In the genomic region with DNA sequence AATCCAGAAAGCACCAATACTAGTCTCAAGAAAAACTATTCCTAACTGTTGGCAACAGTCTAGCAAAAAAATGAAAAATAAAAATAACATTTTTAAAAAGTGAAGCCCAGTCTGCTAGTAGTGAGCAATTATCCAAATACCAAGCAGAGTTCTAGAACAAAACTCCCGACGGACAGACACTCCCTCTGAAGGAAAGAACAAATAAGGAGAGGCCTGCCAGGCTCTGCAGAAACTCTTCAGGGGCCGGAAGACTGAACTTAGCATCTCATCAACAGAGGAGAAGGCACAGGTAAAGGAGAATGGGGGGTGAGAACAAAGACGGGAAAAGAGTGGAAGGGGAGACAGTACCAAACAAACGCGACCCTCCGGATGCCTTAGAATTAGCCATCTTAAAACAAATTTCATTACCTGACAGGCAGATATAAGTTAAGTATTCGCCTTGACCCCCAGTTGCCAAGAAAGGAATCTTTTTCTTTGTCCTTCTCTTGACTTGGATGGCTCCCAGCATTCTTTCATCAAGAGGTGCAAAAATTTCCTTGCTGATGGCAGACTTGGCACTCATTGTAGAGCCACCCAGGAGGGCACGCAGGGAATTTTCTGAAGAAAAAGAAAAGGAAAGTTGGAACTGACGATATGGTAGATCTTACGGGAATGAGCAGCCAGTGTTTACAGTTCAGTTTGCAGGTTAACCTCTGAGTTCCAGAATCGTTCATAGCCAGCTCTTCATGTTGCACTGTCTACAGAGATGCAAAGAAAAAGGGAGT, we compare ENCODE assay signal across 24 mouse cellular contexts. TPM values are rescaled to one million over a fixed set of nuclear protein-coding genes. Genes with fewer than 3 reads are reported as not detected.
A peak's percentile ranks its signal among the peaks of the same experiment; 100 is the strongest.
DNase-seq lines count a peak whose midpoint lies in the region; ATAC-seq and TF ChIP-seq lines count a peak whose summit lies in the region.
"Had no signal": no experiment of that assay in that cellular context is flagged by ENCODE, and none has a peak within 500 bp of the region (broad histone marks: within the 10 kb centered on the region; RNA-seq: fewer than 3 reads in every experiment).

No protein-coding gene starts in this region.

- no peak for TF ChIP-seq CTCF in hindbrain, postnatal 0 days (IDR thresholded peaks at IDR 0.05; ENCODE audit: low read depth)
- no peak for TF ChIP-seq CTCF in olfactory bulb, adult 2 months (IDR thresholded peaks at IDR 0.05; ENCODE audit: insufficient read depth, low read depth, low read length)

- H3K9me3 ChIP-seq in hindbrain, embryonic 14.5 days (ENCODE audit: control insufficient read depth, low read length): no peaks in the 10 kb centered on the region
- no peaks in the 10 kb centered on the region for H3K9me3 ChIP-seq in hindbrain, postnatal 0 days (ENCODE audit: low read length)
- H3K9me3 ChIP-seq in forebrain, embryonic 10.5 days: no peaks in the 10 kb centered on the region
- H3K9me3 ChIP-seq: forebrain, embryonic 13.5 days; heart, embryonic 12.5 days; limb, embryonic 13.5 days; lung, embryonic 15.5 days; neural tube, embryonic 15.5 days had no signal

- WGBS in hindbrain, embryonic 14.5 days: 84% methylated on average over 12 of the region's 12 CpGs
- 60% methylated on average over 12 of the region's 12 CpGs for WGBS in hindbrain, postnatal 0 days
- 61% methylated on average over 12 of the region's 12 CpGs for WGBS in olfactory bulb, adult 2 months
- 88% methylated on average over 12 of the region's 12 CpGs for WGBS in forebrain, embryonic 10.5 days

- no peaks in the 10 kb centered on the region for H3K36me3 ChIP-seq in hindbrain, embryonic 14.5 days (replicated peaks; ENCODE audit: control insufficient read depth, insufficient read depth)
- H3K36me3 ChIP-seq in hindbrain, postnatal 0 days (ENCODE audit: insufficient read depth, low read length): no peaks in the 10 kb centered on the region
- no peaks in the 10 kb centered on the region for H3K36me3 ChIP-seq in forebrain, embryonic 10.5 days (replicated peaks)
- H3K36me3 ChIP-seq: G1E; heart, embryonic 12.5 days; limb, embryonic 13.5 days; lung, embryonic 15.5 days; neural tube, embryonic 15.5 days had no signal

- TF ChIP-seq POLR2A in olfactory bulb, adult 2 months (IDR thresholded peaks at IDR 0.05; ENCODE audit: insufficient read depth, low read depth, low read length): no peak

- no peak for ATAC-seq in hindbrain, embryonic 14.5 days (ENCODE audit: low FRiP score)
- no peak for ATAC-seq in hindbrain, postnatal 0 days
- ATAC-seq: forebrain, embryonic 13.5 days; intestine, postnatal 0 days; Patski had no signal

- no peak overlapping the region for H3K4me2 ChIP-seq in hindbrain, embryonic 14.5 days (replicated peaks)
- no peak overlapping the region for H3K4me2 ChIP-seq in hindbrain, postnatal 0 days (ENCODE audit: low read depth, low read length)
- H3K4me2 ChIP-seq: forebrain, embryonic 13.5 days; heart, embryonic 12.5 days; limb, embryonic 13.5 days; liver, embryonic 11.5 days; lung, embryonic 15.5 days; neural tube, embryonic 15.5 days had no signal

- H3K27ac ChIP-seq in hindbrain, embryonic 14.5 days: peak overlapping the region; percentile 2; the same call in 1 of the 2 replicates
- H3K27ac ChIP-seq in hindbrain, postnatal 0 days: no peak overlapping the region
- H3K27ac ChIP-seq in olfactory bulb, adult 2 months (ENCODE audit: insufficient read depth, low read depth, low read length): peak overlapping the region; percentile 29; the same call in 1 of the 2 replicates
- no peak overlapping the region for H3K27ac ChIP-seq in forebrain, embryonic 10.5 days
- H3K27ac ChIP-seq: forebrain, embryonic 13.5 days; limb, embryonic 13.5 days; lung, embryonic 15.5 days; neural tube, embryonic 15.5 days; stomach, postnatal 0 days had no signal

- no peaks in the 10 kb centered on the region for H3K27me3 ChIP-seq in hindbrain, embryonic 14.5 days (ENCODE audit: control insufficient read depth, insufficient read depth, low read length)
- H3K27me3 ChIP-seq in hindbrain, postnatal 0 days (ENCODE audit: insufficient read depth, low read length): no peaks in the 10 kb centered on the region
- H3K27me3 ChIP-seq in forebrain, embryonic 10.5 days (ENCODE audit: poor library complexity, severe bottlenecking): no peaks in the 10 kb centered on the region
- H3K27me3 ChIP-seq: forebrain, embryonic 13.5 days; heart, embryonic 12.5 days; limb, embryonic 13.5 days; lung, embryonic 15.5 days; neural tube, embryonic 15.5 days; Patski had no signal

- no peaks in the 10 kb centered on the region for H3K4me1 ChIP-seq in hindbrain, embryonic 14.5 days (replicated peaks; ENCODE audit: control insufficient read depth, insufficient read depth, low read length)
- no peaks in the 10 kb centered on the region for H3K4me1 ChIP-seq in hindbrain, postnatal 0 days (ENCODE audit: insufficient read depth, low read length)
- peaks cover 2% of the 10 kb centered on the region; the same call in 1 of the 2 replicates for H3K4me1 ChIP-seq in olfactory bulb, adult 2 months (ENCODE audit: control insufficient read depth, insufficient read depth, low read length)
- peaks cover 12% of the 10 kb centered on the region for H3K4me1 ChIP-seq in forebrain, embryonic 10.5 days
- H3K4me1 ChIP-seq: limb, embryonic 13.5 days; neural tube, embryonic 15.5 days had no signal

- no peak overlapping the region for H3K9ac ChIP-seq in hindbrain, embryonic 14.5 days
- H3K9ac ChIP-seq in hindbrain, postnatal 0 days (replicated peaks; ENCODE audit: low read length): no peak overlapping the region
- H3K9ac ChIP-seq: forebrain, embryonic 13.5 days; heart, embryonic 12.5 days; limb, embryonic 13.5 days; lung, embryonic 15.5 days; neural tube, embryonic 15.5 days had no signal

- H3K4me3 ChIP-seq in hindbrain, embryonic 14.5 days (replicated peaks; ENCODE audit: low read length): no peak overlapping the region
- H3K4me3 ChIP-seq in hindbrain, postnatal 0 days (ENCODE audit: low read length): no peak overlapping the region
- H3K4me3 ChIP-seq in olfactory bulb, adult 2 months (ENCODE audit: insufficient read depth, low read depth, low read length): no peak overlapping the region
- H3K4me3 ChIP-seq in forebrain, embryonic 10.5 days: no peak overlapping the region
- H3K4me3 ChIP-seq: forebrain, embryonic 13.5 days; heart, embryonic 12.5 days; limb, embryonic 13.5 days; lung, embryonic 15.5 days; neural tube, embryonic 15.5 days had no signal

- peak; percentile 63 for DNase-seq in gastrocnemius, adult 18-20 months (ENCODE audit: low spot score)
- no peak for DNase-seq in gastrocnemius, postnatal 4 days (ENCODE audit: low spot score in 2 of 2)
- DNase-seq in hindbrain, embryonic 14.5 days (ENCODE audit: low spot score): no peak
- DNase-seq in hindbrain, postnatal 0 days (ENCODE audit: low spot score): no peak
- peak; percentile 69 for DNase-seq in Muller cell, postnatal 12 days (ENCODE audit: inconsistent ontology term)
- DNase-seq in forebrain, embryonic 10.5 days (ENCODE audit: extremely low spot score, low spot score): no peak
- DNase-seq: adrenal gland, postnatal 10 days; cerebellum, adult 11 months; cerebellum, adult 9-10 months; midbrain, embryonic 14.5 days; right cerebral cortex, adult 18-20 months; thymus, adult 18-20 months; thymus, postnatal 25 days had no signal

RNA-seq across cellular contexts. Expression of a gene that starts 55.3 kb away (rescaled TPM):
- 1 to 10 TPM; 4.7 to 5.0 TPM for total RNA-seq in gastrocnemius, adult 18-20 months (2021)
- total RNA-seq in gastrocnemius, postnatal 4 days (2021): 10 to 100 TPM; 14.9 to 19.2 TPM
- 21.4 and 24.6 TPM in 2 replicates for polyA plus RNA-seq in hindbrain, embryonic 14.5 days (2014; fragmentation: Nextera tagmentation; extraction: Ambion mirVana)
- 19.3 and 25.1 TPM in 2 replicates for total RNA-seq in hindbrain, postnatal 0 days (2014; rRNA removed)
- 17.8 and 18.6 TPM in 2 replicates for polyA plus RNA-seq in hindbrain, postnatal 0 days (2015; fragmentation: Nextera tagmentation; extraction: Ambion mirVana)
- polyA plus RNA-seq in olfactory bulb, adult 2 months (2012; ENCODE audit: insufficient read depth, insufficient read length, low replicate concordance, missing spikeins): 172 and 208 TPM in 2 replicates
- polyA plus RNA-seq in forebrain, embryonic 10.5 days (2016; fragmentation: Nextera tagmentation; extraction: Ambion mirVana): 15.2 and 15.9 TPM in 2 replicates
- polyA plus RNA-seq: G1E had no signal

Comparison
In these comparisons a context has a peak if more than half of its experiments do, and no peak if none do; other contexts are left out.
1. DNase-seq: peak in gastrocnemius, adult 18-20 months (single experiment) and Muller cell, postnatal 12 days (single experiment); none in gastrocnemius, postnatal 4 days (0 of 2), hindbrain, embryonic 14.5 days (single experiment), hindbrain, postnatal 0 days (single experiment) and forebrain, embryonic 10.5 days (single experiment).
2. H3K27ac ChIP-seq: peak in hindbrain, embryonic 14.5 days (single experiment) and olfactory bulb, adult 2 months (single experiment); none in hindbrain, postnatal 0 days (single experiment) and forebrain, embryonic 10.5 days (single experiment).